Mouse (Mus musculus) thymus, postnatal 0 days (tissue): Measurements from ENCODE around the gene Olfr141. TPM values are rescaled to one million over a fixed set of nuclear protein-coding genes. Genes with fewer than 3 reads are reported as not detected.

Source experiments
- DNase-seq: peaks from one replicate; pipeline ENCODE4 v3.0.0-alpha.2; 2015; ENCODE audit warnings: low spot score
- polyA plus RNA-seq: library from polyadenylated mRNA; unstranded; fragments of >200 nt; fragmentation: Nextera tagmentation; extraction: Ambion mirVana; gene quantifications from 2 replicates; pipeline ENCODE4 v1.2.1, GENCODE M21; 2015

The Olfr141 gene
- polyA plus RNA-seq, result not detected in 2 replicates

DNA sequence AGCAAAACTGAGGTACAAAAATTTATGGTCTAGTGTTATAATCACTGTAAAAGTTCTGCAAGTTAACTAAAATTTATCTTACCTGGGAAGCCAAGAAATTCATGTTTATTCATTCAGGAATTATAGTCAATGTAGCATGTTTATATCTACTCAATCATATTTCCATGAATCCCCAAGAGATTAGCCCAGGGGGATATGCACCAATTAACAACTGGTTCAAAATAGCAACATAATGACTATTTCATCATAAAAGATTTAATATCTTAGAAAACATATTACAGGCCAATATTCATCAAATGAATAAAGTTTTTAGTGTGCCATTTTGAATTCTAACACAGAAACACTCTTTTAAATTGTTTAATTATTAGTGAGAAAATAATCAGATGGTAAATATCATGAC, at the start of gene Olfr141:
Gene Olfr141 (minus strand): TSS at position 101 of the 400 bp plus-strand sequence.
- DNase-seq, result no peak

DNA sequence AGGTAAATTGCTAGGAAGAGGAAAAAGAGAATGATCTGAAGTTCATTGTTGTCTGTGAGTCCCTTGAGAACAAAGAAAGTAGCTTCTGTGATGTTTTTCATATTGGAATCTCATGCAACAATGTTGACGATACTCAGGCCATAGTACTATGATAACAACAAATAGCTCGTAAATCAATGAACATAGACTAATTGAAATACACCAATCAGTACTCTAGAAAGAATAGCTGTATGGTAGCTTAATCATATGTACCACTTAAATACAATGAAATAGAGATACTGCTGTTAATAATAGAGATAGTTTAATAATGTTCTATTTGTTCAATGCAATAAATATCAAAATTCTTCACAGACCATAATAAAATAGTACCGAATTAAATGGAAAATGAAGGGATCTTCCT, 41.8 kb upstream of the Olfr141 start, which contains the start of gene Olfr1095:
Gene Olfr1095 (minus strand): TSS at position 101 of the 400 bp plus-strand sequence.
- no peak for DNase-seq

GRCm38 (mm10) chr2:86824363-86824762, 14.5 kb upstream of the Olfr141 start, which contains the start of gene Olfr1094:
Gene Olfr1094 (plus strand): TSS chr2:86824663.
- no peak for DNase-seq

DNA sequence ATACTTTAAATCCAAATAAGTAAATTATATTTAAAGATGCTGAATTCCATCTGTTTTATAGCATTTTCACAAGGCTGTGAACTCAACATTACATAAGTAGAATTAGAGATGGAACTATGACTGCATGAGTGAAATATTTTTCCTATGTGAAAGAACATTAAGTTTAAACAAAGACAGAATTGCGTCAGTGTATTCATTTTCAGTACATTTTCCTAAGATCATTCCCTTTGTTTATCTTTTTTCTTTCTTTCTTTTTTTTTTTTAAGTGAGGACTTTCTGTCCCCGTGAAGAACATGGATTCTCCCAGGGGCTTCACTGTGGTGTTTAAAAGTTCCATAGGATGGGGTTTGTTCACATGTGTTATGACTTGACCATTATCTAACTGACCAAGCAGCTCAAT, 27.6 kb downstream of the Olfr141 start, which contains the start of gene Olfr1093:
Gene Olfr1093 (plus strand): TSS at position 301 of the 400 bp plus-strand sequence.
- DNase-seq, result no peak

DNA sequence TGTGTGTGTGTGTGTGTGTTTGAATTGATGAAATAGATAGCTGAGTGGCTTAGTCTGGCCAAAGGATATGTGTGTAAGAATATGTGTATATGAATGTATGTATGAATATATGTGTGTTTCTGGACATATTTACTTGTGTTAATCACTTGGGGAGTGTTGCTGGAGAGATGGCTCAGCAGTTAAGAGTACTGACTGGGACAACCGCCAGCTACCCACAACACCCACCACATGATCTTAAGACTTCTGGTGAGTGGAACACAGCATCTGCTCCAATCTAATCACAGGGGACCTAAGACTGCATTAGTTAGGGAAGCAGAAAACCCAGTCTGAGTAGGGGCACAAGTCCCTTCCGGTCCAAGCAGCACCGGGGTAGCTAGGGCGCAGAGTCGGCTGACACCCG, 48.8 kb downstream of the Olfr141 start:
- no peak for DNase-seq

DNA sequence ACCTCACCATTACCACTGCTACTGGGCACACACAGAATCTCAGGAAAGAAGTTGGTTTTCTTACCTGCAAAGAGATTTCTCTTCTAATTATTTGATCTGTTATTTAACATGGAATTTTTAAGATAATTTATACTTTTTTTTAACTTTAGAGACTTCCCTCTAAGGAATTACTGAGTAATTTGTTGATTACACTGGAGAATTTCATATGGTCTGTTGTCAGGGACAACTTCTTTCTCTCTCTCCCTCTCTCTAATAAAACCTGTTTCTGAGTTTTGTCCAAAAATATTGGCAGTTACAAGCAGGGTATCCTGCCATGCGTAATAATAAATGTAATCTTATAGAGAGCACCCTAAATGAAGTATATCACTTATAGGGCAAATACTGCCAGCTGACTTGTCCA, 50.9 kb downstream of the Olfr141 start, which contains the start of gene Olfr1090:
Gene Olfr1090 (minus strand): TSS at position 101 of the 400 bp plus-strand sequence.
- no peak for DNase-seq

Other genes with a start within 250 kb of the Olfr141 start
- gene Olfr1082, start 211.1 kb downstream of the Olfr141 start, polyA plus RNA-seq, result not detected in 2 replicates
- gene Olfr1084, start 170.3 kb downstream of the Olfr141 start, polyA plus RNA-seq, result not detected in 2 replicates
- not detected in 2 replicates for gene Olfr1085, start 148.0 kb downstream of the Olfr141 start, polyA plus RNA-seq
- gene Olfr1086, start 129.9 kb downstream of the Olfr141 start, polyA plus RNA-seq, result not detected in 2 replicates
- gene Olfr1087, start 111.6 kb downstream of the Olfr141 start, polyA plus RNA-seq, result not detected in 2 replicates
- not detected in 2 replicates for gene Olfr1089, start 76.3 kb downstream of the Olfr141 start, polyA plus RNA-seq
- not detected in 2 replicates for gene Olfr1090, start 51.0 kb downstream of the Olfr141 start, polyA plus RNA-seq
- gene Olfr1093, start 27.5 kb downstream of the Olfr141 start, polyA plus RNA-seq, result not detected in 2 replicates
- not detected in 2 replicates for gene Olfr1094, start 14.6 kb upstream of the Olfr141 start, polyA plus RNA-seq
- not detected in 2 replicates for gene Olfr1095, start 41.7 kb upstream of the Olfr141 start, polyA plus RNA-seq
- not detected in 2 replicates for gene Gm13723, start 64.8 kb upstream of the Olfr141 start, polyA plus RNA-seq
- gene Olfr1097, start 82.2 kb upstream of the Olfr141 start, polyA plus RNA-seq, result not detected in 2 replicates
- not detected in 2 replicates for gene Olfr1098, start 114.5 kb upstream of the Olfr141 start, polyA plus RNA-seq
- gene Olfr1099, start 150.7 kb upstream of the Olfr141 start, polyA plus RNA-seq, result not detected in 2 replicates
- gene Olfr1100, start 169.9 kb upstream of the Olfr141 start, polyA plus RNA-seq, result not detected in 2 replicates
- gene Olfr1101, start 181.2 kb upstream of the Olfr141 start, polyA plus RNA-seq, result not detected in 2 replicates
- gene Olfr1102, start 188.4 kb upstream of the Olfr141 start, polyA plus RNA-seq, result not detected in 2 replicates
- not detected in 2 replicates for gene Olfr1104, start 217.1 kb upstream of the Olfr141 start, polyA plus RNA-seq
- not detected in 2 replicates for gene Olfr1105, start 226.5 kb upstream of the Olfr141 start, polyA plus RNA-seq
- not detected in 2 replicates for gene Olfr1106, start 242.3 kb upstream of the Olfr141 start, polyA plus RNA-seq